Mouse (Mus musculus): Measurements from ENCODE around the gene Adgb.

DNA sequence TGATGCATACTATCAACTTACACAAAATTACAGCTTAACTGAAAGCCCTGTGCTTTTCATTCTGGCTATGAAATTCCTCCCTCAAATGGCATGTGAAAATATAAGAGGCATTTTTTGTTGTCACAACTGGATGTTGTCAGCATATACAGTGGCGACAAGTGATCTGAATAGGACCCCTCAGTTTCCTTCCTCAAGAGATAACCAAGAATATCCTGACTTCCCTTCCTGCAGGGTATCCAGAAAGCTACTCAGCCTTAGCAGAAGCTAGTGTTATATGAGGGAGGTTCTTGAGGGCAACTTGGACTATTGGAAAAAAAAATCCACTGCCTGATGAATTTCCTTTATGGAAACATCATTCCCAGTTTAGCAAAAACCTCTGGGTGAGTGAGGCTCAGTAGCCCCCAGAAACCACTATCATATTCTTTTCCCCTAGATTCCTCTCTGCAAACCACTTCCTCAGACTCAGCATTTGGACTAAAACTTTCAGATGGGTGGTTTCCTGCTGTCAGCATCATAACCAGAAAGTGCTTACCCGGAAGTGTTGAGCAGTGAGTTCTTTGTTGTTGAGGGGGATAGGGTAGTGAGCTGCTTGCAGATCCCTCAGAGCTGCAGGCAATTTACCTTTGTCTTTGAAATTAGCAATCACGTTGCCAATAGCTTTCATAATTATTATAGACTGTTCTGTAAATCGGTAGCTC lies 76.2 kb downstream of the Adgb start:
- no peak for TF ChIP-seq POLR2A (IDR thresholded peaks at IDR 0.05; ENCODE audit: insufficient read depth, low read depth, low read length)
- no peak for TF ChIP-seq CTCF (IDR thresholded peaks at IDR 0.05; ENCODE audit: insufficient read depth, low read depth, low read length)

Data from olfactory bulb, adult 2 months (tissue).